Mouse (Mus musculus): ENCODE results near the gene Xntrpc. TPM values are rescaled to one million over a fixed set of nuclear protein-coding genes. Genes with fewer than 3 reads are reported as not detected.

The Xntrpc gene
- total RNA-seq, 2 experiments from 2014 or later: 0.54 to 0.66 TPM

DNA sequence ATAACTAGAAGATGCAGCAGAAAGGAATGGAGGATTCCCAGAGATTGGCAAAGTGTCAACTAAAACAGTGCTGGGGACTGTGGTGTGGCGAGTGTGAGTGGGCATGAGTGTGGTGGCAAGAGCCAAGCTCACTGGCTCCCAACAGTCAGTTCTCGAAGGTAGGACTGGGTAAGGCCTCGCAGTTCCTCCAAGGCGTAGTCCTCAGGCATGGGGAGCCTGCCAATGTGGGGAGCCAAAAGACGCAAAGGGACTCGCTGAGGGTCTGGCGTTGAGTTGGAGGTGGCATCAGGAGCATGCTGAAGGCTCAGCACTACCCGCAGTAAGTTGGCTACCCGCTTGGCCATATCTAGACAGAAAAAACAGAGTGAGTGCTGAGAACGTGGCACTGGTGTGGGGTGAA, 54.8 kb downstream of the Xntrpc start:
- intact Hi-C loops (cut with DNase I): loop anchor here (5.0 kb wide), 1 partner anchor 57 kb away; no protein-coding TSS in a partner anchor
- no peak for DNase-seq

DNA sequence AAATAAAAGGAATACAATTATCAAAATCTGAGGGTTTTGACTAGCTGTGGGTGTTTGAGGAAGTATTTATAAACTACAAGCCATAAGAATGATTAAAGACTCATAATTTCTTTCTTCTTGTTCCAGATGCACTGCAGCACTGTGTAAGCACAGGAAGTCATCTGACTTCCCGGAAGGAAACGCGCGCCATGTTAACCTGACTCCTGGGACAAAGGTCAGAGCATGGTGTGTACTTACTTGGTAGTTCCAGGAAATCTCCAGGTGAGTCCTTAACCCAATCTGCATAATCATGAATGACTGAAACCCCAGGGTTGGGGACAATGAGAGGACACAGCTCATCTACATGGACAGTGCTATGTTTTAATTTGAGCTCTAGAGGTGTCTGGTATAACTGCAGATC, 66.9 kb downstream of the Xntrpc start:
- no peak for DNase-seq
- intact Hi-C loops (cut with DNase I): no loop called here

DNA sequence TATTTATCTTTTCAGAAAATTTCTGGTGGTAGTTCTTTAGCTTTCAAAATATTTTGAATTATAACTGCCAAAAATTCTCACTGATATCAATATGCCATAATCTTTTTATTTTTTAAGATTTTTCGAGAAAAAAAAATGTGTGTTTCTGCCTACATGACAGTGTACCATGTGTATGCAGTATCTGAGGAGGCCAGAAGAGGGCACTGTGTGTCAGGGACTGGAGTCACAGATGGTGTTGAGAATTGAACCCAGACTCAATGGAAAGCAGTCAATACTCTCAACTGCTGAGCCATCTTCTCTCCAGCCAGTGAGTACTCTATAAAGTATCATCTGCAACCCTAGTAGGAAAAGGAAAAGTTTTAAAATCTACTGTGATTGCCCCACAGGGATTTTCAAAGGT, 72.0 kb downstream of the Xntrpc start:
- intact Hi-C loops (cut with DNase I): no loop called here
- DNase-seq: no peak

DNA sequence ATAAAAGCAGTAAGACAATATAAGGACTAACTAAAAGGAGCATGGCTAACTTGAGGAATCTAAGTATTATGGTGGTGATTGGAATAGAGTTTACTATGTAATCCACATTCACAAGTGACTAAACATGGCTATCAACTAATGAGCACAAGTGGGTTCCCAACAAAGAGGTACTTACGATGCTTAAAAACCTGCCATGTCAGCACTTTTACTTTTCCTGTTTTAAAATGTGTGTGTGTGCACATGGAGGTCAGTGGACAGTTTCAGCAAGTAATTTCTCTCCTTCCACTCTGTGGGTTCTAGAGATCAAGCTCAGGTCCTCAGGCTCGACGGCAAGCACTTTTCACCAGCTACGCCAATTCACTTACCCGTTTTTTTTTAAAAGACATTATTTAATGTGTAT, 72.4 kb downstream of the Xntrpc start:
- intact Hi-C loops (cut with DNase I): no loop called here
- DNase-seq: no peak

Other genes with a start within 250 kb of the Xntrpc start
- not detected for gene Phox2a, start 247.4 kb upstream of the Xntrpc start, total RNA-seq (2021)
- gene Inppl1, start 227.5 kb upstream of the Xntrpc start, total RNA-seq (2021): 10 to 100 TPM; 79.2 to 96.2 TPM
- 1 to 10 TPM; 1.3 to 2.0 TPM for gene Folr2, start 208.5 kb upstream of the Xntrpc start, total RNA-seq (2021)
- gene Anapc15, start 202.0 kb upstream of the Xntrpc start, total RNA-seq (2021): 10 to 100 TPM; 16.6 to 22.3 TPM
- gene Folr1, start 194.9 kb upstream of the Xntrpc start, total RNA-seq (2021): 1 to 10 TPM in 1 of 2 experiments, under 1 TPM in 1; 0.91 to 1.2 TPM
- 10 to 100 TPM; 93.2 to 99.8 TPM for gene Lamtor1, start 159.8 kb upstream of the Xntrpc start, total RNA-seq (2021)
- gene Tomt, start 159.4 kb upstream of the Xntrpc start, total RNA-seq (2021): not detected
- 1 to 10 TPM; 2.9 to 3.2 TPM for gene Lrrc51, start 131.8 kb upstream of the Xntrpc start, total RNA-seq (2021)
- gene Numa1, start 131.6 kb upstream of the Xntrpc start, total RNA-seq (2021): 10 to 100 TPM; 43.4 to 48.3 TPM
- 1 to 10 TPM; 1.3 to 2.4 TPM for gene Il18bp, start 47.0 kb upstream of the Xntrpc start, total RNA-seq (2021)
- gene Rnf121, start 244 bp upstream of the Xntrpc start, total RNA-seq (2021): 10 to 100 TPM; 22.0 to 22.5 TPM
- 1 to 10 TPM; 3.2 to 4.5 TPM for gene Xndc1, start 202 bp upstream of the Xntrpc start, total RNA-seq (2021)
- gene Trpc2, start 17.4 kb downstream of the Xntrpc start, total RNA-seq (2021): under 1 TPM; 0.42 to 0.54 TPM
- gene Art1, start 36.0 kb downstream of the Xntrpc start, total RNA-seq (2021): 100 to 1,000 TPM; 439 to 486 TPM
- gene Art5, start 43.8 kb downstream of the Xntrpc start, total RNA-seq (2021): 10 to 100 TPM; 12.9 to 16.4 TPM
- not detected for gene Chrna10, start 51.1 kb downstream of the Xntrpc start, total RNA-seq (2021)
- gene Nup98, start 144.5 kb downstream of the Xntrpc start, total RNA-seq (2021): 10 to 100 TPM; 20.8 to 22.6 TPM
- 10 to 100 TPM; 23.3 to 25.4 TPM for gene Pgap2, start 144.5 kb downstream of the Xntrpc start, total RNA-seq (2021)
- 10 to 100 TPM; 15.6 to 15.7 TPM for gene Rhog, start 190.3 kb downstream of the Xntrpc start, total RNA-seq (2021)
- gene Stim1, start 202.1 kb downstream of the Xntrpc start, total RNA-seq (2021): 100 to 1,000 TPM; 155 to 167 TPM